Mouse (Mus musculus): ENCODE results near the gene Olfr1448. TPM values are rescaled to one million over a fixed set of nuclear protein-coding genes. Genes with fewer than 3 reads are reported as not detected.

The Olfr1448 gene
- polyA plus RNA-seq (2012; rRNA removed): not detected in 2 replicates

GRCm38 (mm10) chr19:12924319-12924718 is at the start of gene Olfr1448:
Gene Olfr1448, minus strand, starts transcription at chr19:12924419.

GRCm38 (mm10) chr19:12949958-12950357 is 25.7 kb upstream of the Olfr1448 start, which contains the start of gene Olfr1450:
Gene Olfr1450, plus strand, starts transcription at chr19:12950258.

GRCm38 (mm10) chr19:12930540-12930939 is 6.3 kb upstream of the Olfr1448 start, which contains the start of gene Olfr1449:
Gene Olfr1449, plus strand, starts transcription at chr19:12930840.

GRCm38 (mm10) chr19:12903643-12904042 is 20.6 kb downstream of the Olfr1448 start, which contains the start of gene Olfr1447:
Gene Olfr1447, minus strand, starts transcription at chr19:12903743.

DNA sequence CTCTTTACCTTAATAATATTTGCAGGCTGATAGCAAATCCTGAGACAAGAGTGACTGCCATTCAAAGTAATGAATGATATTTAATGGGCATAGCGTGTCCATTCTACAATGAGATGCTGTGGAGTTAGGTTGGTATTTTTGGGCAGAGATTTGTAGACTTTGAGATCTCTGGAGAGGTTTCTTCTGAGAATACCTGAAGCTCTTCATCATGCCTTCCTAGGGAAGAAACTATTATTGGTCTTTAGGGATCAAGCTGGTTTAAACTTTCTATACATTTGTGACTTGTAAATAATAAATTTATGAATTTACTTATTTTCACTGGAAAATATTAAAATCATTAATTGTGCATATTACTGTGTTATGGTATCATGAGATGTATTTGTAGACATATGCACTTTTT is 30.8 kb downstream of the Olfr1448 start, which contains the start of gene Olfr1446:
Gene Olfr1446, minus strand, starts transcription at position 101 of the 400 bp plus-strand sequence.

GRCm38 (mm10) chr19:12883555-12883954 is 40.7 kb downstream of the Olfr1448 start, which contains the start of gene Olfr1445:
Gene Olfr1445, plus strand, starts transcription at chr19:12883855.

Other genes starting within 250 kb of the Olfr1448 start
- gene Olfr1443, start 246.3 kb downstream of the Olfr1448 start, polyA plus RNA-seq (2012; rRNA removed): not detected in 2 replicates
- 24.3 and 29.5 TPM in 2 replicates for gene Keg1, start 228.6 kb downstream of the Olfr1448 start, polyA plus RNA-seq (2012; rRNA removed)
- 0.88 and 1.2 TPM in 2 replicates for gene Cntf, start 158.8 kb downstream of the Olfr1448 start, polyA plus RNA-seq (2012; rRNA removed)
- gene Zfp91, start 128.3 kb downstream of the Olfr1448 start, polyA plus RNA-seq (2012; rRNA removed): 11.9 and 12.3 TPM in 2 replicates
- gene Lpxn, start 128.2 kb downstream of the Olfr1448 start, polyA plus RNA-seq (2012; rRNA removed): 2.4 and 3.2 TPM in 2 replicates
- not detected in 2 replicates for gene Gm5244, start 77.7 kb downstream of the Olfr1448 start, polyA plus RNA-seq (2012; rRNA removed)
- gene Olfr1444, start 67.1 kb downstream of the Olfr1448 start, polyA plus RNA-seq (2012; rRNA removed): 0.02 TPM in 1 of 2 replicates, not detected in the other
- gene Olfr1445, start 40.6 kb downstream of the Olfr1448 start, polyA plus RNA-seq (2012; rRNA removed): not detected in 2 replicates
- gene Olfr1446, start 30.9 kb downstream of the Olfr1448 start, polyA plus RNA-seq (2012; rRNA removed): not detected in 2 replicates
- not detected in 2 replicates for gene Olfr1447, start 20.7 kb downstream of the Olfr1448 start, polyA plus RNA-seq (2012; rRNA removed)
- not detected in 2 replicates for gene Olfr1449, start 6.4 kb upstream of the Olfr1448 start, polyA plus RNA-seq (2012; rRNA removed)
- gene Olfr1450, start 25.8 kb upstream of the Olfr1448 start, polyA plus RNA-seq (2012; rRNA removed): not detected in 2 replicates
- gene Olfr1451, start 70.6 kb upstream of the Olfr1448 start, polyA plus RNA-seq (2012; rRNA removed): not detected in 2 replicates
- not detected in 2 replicates for gene Olfr1453, start 103.9 kb upstream of the Olfr1448 start, polyA plus RNA-seq (2012; rRNA removed)
- gene Olfr1454, start 136.2 kb upstream of the Olfr1448 start, polyA plus RNA-seq (2012; rRNA removed): not detected in 2 replicates
- gene Olfr1457, start 173.5 kb upstream of the Olfr1448 start, polyA plus RNA-seq (2012; rRNA removed): not detected in 2 replicates
- not detected in 2 replicates for gene Olfr1458, start 182.4 kb upstream of the Olfr1448 start, polyA plus RNA-seq (2012; rRNA removed)
- not detected in 2 replicates for gene Olfr1459, start 225.1 kb upstream of the Olfr1448 start, polyA plus RNA-seq (2012; rRNA removed)
- not detected in 2 replicates for gene Olfr1461, start 238.6 kb upstream of the Olfr1448 start, polyA plus RNA-seq (2012; rRNA removed)

All from liver, embryonic 18 days (tissue).